Mouse (Mus musculus) liver (tissue): ENCODE data around the gene Ccdc153.

Source experiments
- DNase-seq: peaks from one replicate; pipeline ENCODE4 v3.0.0-alpha.2; 2020; ENCODE audit warnings: mixed read lengths

The Ccdc153 gene

DNA sequence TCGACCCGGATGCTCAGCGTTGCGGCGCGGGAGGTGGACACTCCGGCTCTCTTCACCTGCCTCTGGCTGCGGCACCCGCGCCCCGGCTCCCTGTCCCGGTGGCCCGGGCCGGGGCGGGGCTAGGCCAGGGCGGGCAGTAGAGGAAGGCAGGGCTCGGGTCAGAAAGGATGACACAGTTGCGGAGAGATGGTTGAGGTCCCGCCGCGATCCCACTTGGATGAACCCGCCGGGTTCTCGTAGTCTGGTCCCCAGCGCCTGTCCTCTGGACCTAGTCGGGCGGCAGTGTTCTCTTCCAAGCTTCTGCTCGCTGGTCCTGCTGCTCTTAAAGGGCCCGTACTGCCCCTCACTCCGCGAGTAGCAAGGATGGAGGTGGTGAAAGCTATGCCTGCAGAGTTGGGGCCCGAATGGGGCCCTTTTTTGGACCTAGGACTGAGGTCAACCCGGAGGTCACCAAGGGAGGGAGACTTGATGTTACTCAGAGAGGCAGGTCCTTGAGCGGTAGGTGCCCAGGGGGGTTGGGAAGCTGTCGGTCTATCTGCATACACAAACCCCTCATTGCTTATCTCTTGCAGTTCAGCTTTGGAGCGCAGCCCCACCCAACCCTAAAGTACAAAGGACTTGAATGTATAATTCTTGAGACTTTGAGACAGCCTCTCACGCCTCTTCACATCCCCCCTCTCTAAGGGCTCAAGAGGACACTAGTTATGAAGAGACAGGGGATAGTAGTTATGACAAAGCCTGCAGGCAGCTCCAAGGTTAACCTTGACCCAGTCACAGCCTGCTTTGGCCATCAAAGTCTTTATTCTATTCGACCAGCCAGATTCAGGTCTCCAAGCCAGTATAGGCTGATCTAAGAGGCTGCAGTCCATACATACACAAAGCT lies 47.8 kb downstream of the Ccdc153 start, which contains the start of gene Abcg4:
Gene Abcg4 (minus strand): TSS at position 540 of the 883 bp plus-strand sequence.
- DNase-seq: peak; percentile 88

DNA sequence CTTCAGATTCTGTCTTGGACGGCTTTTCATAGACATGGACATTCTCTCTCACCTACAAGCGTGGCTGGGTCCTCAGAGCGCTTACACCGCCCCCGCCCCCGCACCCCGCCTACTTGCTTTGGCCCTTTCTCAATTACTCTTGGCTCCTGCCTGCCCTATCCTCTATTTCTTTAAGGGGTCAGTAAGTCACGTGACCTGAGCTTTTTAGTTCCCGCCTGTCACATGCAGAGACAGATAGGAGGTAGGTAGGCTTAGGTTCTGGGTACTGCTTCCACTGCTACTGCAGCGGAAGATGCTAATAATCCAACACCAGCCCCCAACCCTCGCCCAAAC lies 48.4 kb downstream of the Ccdc153 start:
- DNase-seq: peak; percentile 57

GRCm38 (mm10) chr9:44292490-44292889 lies 52.0 kb downstream of the Ccdc153 start:
- DNase-seq: peak; percentile 78
